Mouse (Mus musculus): ENCODE measurements around the gene Olfr545.

Gene Olfr545

GRCm38 (mm10) chr7:102478926-102479325, 20.4 kb downstream of the Olfr545 start:
- no peak for DNase-seq

DNA sequence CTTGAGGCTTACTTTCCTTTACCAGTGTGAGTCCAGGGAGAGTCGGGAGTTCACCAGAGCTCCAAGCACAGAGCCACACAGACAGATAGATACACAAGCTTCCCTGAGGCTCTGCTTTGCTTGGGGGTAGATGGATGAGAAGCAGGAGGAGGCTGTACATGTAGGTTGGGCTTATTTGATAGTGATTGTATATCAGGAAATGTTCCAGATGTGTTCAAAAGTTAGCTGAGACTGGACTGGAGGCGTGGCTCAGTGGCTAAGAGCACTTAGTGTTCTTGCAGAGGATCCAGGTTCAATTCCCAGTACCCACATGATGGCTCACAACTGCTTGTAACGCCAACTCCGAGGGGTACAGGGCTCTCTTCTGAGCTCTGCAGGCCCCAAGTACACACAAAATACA, 20.9 kb downstream of the Olfr545 start:
- no peak for DNase-seq

GRCm38 (mm10) chr7:102477377-102477776, 22.0 kb downstream of the Olfr545 start:
- no peak for DNase-seq

- DNase-seq: no peak
Observed at GRCm38 (mm10) chr7:102476601-102477000, 22.8 kb downstream of the Olfr545 start.

DNA sequence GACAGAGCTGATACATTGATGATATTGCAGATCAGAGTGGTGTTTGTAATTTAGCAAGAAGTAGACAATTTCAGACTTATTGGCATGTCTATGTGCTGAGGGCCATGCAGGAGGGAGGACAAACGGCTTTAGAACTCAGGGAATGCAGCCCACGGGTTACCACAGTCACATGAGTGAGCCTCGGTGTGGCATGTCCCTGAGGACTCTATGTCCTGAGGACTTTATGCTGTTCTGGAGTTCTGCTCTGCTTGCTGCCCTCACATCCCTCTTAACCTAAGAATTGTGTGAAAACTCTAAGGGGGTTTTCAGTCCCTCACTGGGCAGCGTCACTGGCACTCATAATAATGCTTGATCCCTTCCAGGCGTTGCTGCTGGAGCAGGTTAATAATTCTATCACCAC, 26.7 kb downstream of the Olfr545 start:
- no peak for DNase-seq

GRCm38 (mm10) chr7:102467566-102467965, 31.8 kb downstream of the Olfr545 start:
- DNase-seq: no peak

DNA sequence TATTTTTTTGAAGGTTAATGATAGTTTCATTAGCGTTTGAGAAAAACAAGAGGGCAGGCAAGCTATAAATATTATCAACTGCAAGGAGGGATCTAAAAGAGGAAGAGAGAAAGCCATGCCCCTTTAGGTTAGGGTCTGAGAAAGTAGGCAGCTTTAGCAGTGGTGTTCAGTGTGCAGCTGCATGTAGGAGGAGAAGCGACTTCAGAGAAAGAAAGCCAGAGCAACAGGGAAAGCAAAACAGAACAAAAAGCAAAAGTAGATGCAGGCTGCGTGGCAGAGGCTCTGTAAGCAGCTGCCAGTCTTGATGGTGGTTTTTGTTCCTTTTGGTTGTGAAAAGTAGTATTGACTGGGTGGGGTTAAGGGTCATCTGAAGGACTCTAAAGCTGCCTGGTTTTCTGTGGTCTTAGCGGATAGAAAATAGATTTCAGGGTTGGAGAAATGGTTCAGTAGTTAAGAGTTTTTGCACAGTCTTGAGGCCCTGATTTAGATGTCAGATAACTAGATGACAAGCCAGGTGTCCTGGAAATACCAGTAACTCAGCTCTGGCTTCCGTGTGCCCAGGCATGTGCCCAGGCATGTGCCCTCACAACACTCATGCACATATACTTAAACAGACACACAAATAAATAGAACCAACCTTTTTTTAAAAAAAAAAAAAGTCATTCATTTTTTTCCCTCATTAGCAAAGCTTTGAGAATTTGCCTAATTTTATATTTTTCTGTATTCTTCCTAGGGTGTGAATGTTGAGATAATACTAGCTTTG, 40.6 kb downstream of the Olfr545 start:
- DNase-seq: no peak

GRCm38 (mm10) chr7:102446438-102446837, 52.9 kb downstream of the Olfr545 start:
- DNase-seq: no peak

- DNase-seq: no peak
Observed at GRCm38 (mm10) chr7:102444301-102444700, 55.1 kb downstream of the Olfr545 start.

- no peak for DNase-seq
Observed at GRCm38 (mm10) chr7:102442432-102442831, 56.9 kb downstream of the Olfr545 start.

GRCm38 (mm10) chr7:102441657-102442391, 57.5 kb downstream of the Olfr545 start, which contains the start of gene Rrm1:
Gene Rrm1 (plus strand): TSS chr7:102441695.
- DNase-seq: peak; percentile 93

Measured in lung, postnatal 14 days (tissue).